Mouse (Mus musculus) lung, adult 2 months (tissue): ENCODE data around the gene Lrsam1.

Experiments
- CTCF ChIP-seq: fragments of 200-500 bp; IDR thresholded peaks from 2 replicates; pipeline ENCODE4 v1.5.1; 2011; ENCODE audit warnings: mild to moderate bottlenecking, low read length, control low read depth; ENCODE audit not compliant: insufficient read depth
- POLR2A ChIP-seq: fragments of 200-500 bp; IDR thresholded peaks from 2 replicates; pipeline ENCODE4 v1.6.1; 2011; ENCODE audit warnings: low read depth, mild to moderate bottlenecking, control low read depth, low read length, borderline replicate concordance; ENCODE audit errors: extremely low read depth

DNA sequence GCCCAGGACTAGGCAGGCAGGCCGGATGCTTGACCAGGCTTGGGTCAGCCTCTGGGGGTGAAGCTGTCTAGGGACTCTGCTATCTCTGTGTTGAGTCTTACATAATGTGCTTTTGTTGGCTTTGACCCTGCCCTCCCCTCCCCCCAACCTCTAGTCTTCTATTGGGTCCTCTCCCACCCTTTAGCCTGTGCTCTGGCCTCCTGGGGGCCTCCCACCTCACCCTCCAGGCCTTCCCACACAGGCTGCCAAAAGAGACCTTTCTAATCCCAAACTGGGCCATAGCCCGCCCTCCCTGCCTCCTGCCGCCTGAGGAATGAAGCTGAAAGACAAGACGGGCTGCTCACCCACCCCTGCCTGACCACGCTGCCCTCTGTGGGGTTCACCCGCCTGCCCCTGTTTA lies 80.4 kb downstream of the Lrsam1 start:
- TF ChIP-seq CTCF (no peak), POLR2A (no peak)
